Mouse (Mus musculus) kidney, adult 2 months (tissue): ENCODE measurements around the gene Rreb1. TPM values are rescaled to one million over a fixed set of nuclear protein-coding genes. Genes with fewer than 3 reads are reported as not detected.

Experiments used
- DNase-seq: peaks from one replicate; pipeline ENCODE4 v3.0.0; 2021
- H3K27ac ChIP-seq: fragments of 200-500 bp; 2 replicates; pipeline ENCODE4 v1.5.1; 2012; ENCODE audit warnings: low read depth, low read length, control low read depth, inconsistent platforms; ENCODE audit not compliant: insufficient read depth
- H3K27me3 ChIP-seq: fragments of 200-500 bp; replicated peaks from 2 replicates; pipeline ENCODE4 v1.6.1; 2012; ENCODE audit warnings: mild to moderate bottlenecking, moderate library complexity, low read length, inconsistent platforms; ENCODE audit not compliant: control insufficient read depth, insufficient read depth
- H3K36me3 ChIP-seq: fragments of 200-500 bp; 2 replicates; pipeline ENCODE4 v1.6.1; 2012; ENCODE audit warnings: mild to moderate bottlenecking, moderate library complexity, low read length, inconsistent platforms; ENCODE audit not compliant: control insufficient read depth, insufficient read depth
- H3K4me1 ChIP-seq: fragments of 200-500 bp; 2 replicates; pipeline ENCODE4 v1.6.1; 2011; ENCODE audit warnings: low read length; ENCODE audit not compliant: control insufficient read depth, insufficient read depth
- H3K4me3 ChIP-seq: fragments of 200-500 bp; 2 replicates; pipeline ENCODE4 v1.5.1; 2011; ENCODE audit warnings: mild to moderate bottlenecking, low read depth, low read length, control low read depth; ENCODE audit not compliant: insufficient read depth
- CTCF ChIP-seq: fragments of 200-500 bp; conservative IDR thresholded peaks from 2 replicates; pipeline ENCODE4 v1.5.1; 2011; ENCODE audit warnings: low read depth, mild to moderate bottlenecking, control low read depth, low read length, moderate library complexity, mixed read lengths; ENCODE audit not compliant: insufficient read depth, insufficient read length
- POLR2A ChIP-seq: fragments of 200-500 bp; IDR thresholded peaks from one replicate; pipeline ENCODE4 v1.6.1; 2011; ENCODE audit warnings: low read depth, low read length, control low read depth
- WGBS: fragments of 180-500 bp; shearing (Covaris S2); methylation state at CpG from one replicate; pipeline ENCODE4 v1.1.7; 2018; 5-methylcytosine and 5-hydroxymethylcytosine counted together
- polyA plus RNA-seq: library from polyadenylated mRNA; depleted of rRNA; stranded (reverse); fragments of >200 nt; gene quantifications from 2 replicates; pipeline ENCODE4 v1.2.3, GENCODE M21; 2012; rRNA removed

The Rreb1 gene
- polyA plus RNA-seq, 1 experiment: 16.7 TPM

GRCm38 (mm10) chr13:37981063-37981462 lies 202.9 kb downstream of the Rreb1 start:
- Histone ChIP-seq H3K27me3 (no peaks in the 10 kb centered on the region), H3K36me3 (peaks cover 16% of the 10 kb centered on the region), H3K4me1 (no peaks in the 10 kb centered on the region), H3K4me3 (no peak overlapping the region), H3K27ac (no peak overlapping the region)
- no peak for DNase-seq
- 93% methylated on average over 5 of the region's 5 CpGs for WGBS
- TF ChIP-seq POLR2A (no peak), CTCF (no peak)

DNA sequence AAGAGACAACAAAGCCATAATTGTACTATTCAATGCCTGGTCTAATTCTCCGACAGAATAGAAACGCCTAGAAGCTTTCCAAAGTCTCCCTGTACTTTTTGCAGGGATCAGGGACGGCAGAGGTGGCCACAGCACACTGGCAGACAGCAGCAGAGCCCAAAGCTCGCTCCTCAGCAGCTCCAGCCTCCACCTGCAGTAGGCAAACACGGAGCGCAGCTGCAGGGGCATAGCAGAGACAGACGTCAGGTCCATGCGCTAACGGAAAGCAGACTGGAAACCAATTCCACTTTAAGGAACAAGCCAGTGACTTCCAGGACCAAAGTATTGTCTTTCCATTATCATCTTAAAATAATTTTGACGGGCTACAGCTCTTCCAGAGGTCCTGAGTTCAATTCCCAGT lies 208.0 kb downstream of the Rreb1 start:
- TF ChIP-seq POLR2A: no peak
- TF ChIP-seq CTCF: no peak
- Histone ChIP-seq H3K4me3 (no peak overlapping the region), H3K36me3 (peaks cover 16% of the 10 kb centered on the region), H3K27me3 (no peaks in the 10 kb centered on the region), H3K4me1 (no peaks in the 10 kb centered on the region), H3K27ac (no peak overlapping the region)
- WGBS: 89% methylated on average over 10 of the region's 10 CpGs
- DNase-seq: no peak

DNA sequence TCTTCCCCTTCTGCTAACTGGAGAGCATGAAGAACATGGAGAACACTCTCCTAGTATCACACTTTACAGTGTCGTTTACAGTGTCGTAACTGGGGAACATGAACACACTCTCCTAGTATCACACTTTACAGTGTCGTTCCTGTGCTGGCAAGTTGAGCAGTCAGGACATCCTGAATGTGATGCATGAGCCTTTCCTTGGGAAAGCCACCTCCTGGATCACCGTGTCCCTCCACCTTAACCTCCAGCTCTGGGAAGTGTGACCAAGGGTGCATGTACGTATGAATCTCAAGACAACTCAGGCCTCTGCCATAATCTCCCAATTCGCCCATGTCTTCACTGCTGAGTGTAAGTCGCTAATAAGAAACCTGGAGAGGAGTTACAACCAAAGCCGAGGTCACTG lies 211.5 kb downstream of the Rreb1 start:
- Histone ChIP-seq H3K27ac (no peak overlapping the region), H3K4me1 (peaks cover 4% of the 10 kb centered on the region; the same call in 1 of the 2 replicates), H3K36me3 (peaks cover 5% of the 10 kb centered on the region), H3K4me3 (no peak overlapping the region), H3K27me3 (no peaks in the 10 kb centered on the region)
- WGBS: 87% methylated on average over 8 of the region's 8 CpGs
- no peak for TF ChIP-seq CTCF
- no peak for TF ChIP-seq POLR2A
- no peak for DNase-seq

GRCm38 (mm10) chr13:37992638-37993371 lies 214.6 kb downstream of the Rreb1 start:
- Histone ChIP-seq H3K27me3 (no peaks in the 10 kb centered on the region), H3K27ac (no peak overlapping the region), H3K36me3 (no peaks in the 10 kb centered on the region; the same call in 1 of the 2 replicates), H3K4me1 (peaks cover 4% of the 10 kb centered on the region; the same call in 1 of the 2 replicates), H3K4me3 (peak overlapping the region; percentile 31)
- peak; percentile 4 for DNase-seq
- TF ChIP-seq CTCF (no peak), POLR2A (no peak)
- WGBS: 15% methylated on average over 10 of the region's 10 CpGs

DNA sequence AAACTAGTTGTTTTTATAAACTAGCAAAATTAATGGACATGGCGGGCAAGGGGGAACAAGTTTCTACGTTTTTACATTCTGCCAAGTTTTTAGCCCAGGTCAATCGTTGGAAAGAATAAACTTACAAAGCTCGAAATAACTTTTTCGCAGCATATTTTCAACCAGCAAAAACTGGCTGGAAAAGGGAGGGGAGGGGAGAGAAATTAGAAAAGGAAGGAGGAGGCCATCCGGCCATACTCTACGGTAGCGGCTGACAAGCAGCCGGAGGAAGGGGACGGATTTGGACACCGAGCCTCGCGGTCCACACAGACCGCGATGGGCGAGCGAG lies 215.1 kb downstream of the Rreb1 start:
- Histone ChIP-seq H3K4me1 (peaks cover 4% of the 10 kb centered on the region; the same call in 1 of the 2 replicates), H3K27ac (no peak overlapping the region), H3K4me3 (peak overlapping the region; percentile 94), H3K36me3 (no peaks in the 10 kb centered on the region; the same call in 1 of the 2 replicates), H3K27me3 (no peaks in the 10 kb centered on the region)
- WGBS: under 1% methylated on average over 17 of the region's 17 CpGs
- TF ChIP-seq CTCF (no peak), POLR2A (no peak)
- DNase-seq: no peak

DNA sequence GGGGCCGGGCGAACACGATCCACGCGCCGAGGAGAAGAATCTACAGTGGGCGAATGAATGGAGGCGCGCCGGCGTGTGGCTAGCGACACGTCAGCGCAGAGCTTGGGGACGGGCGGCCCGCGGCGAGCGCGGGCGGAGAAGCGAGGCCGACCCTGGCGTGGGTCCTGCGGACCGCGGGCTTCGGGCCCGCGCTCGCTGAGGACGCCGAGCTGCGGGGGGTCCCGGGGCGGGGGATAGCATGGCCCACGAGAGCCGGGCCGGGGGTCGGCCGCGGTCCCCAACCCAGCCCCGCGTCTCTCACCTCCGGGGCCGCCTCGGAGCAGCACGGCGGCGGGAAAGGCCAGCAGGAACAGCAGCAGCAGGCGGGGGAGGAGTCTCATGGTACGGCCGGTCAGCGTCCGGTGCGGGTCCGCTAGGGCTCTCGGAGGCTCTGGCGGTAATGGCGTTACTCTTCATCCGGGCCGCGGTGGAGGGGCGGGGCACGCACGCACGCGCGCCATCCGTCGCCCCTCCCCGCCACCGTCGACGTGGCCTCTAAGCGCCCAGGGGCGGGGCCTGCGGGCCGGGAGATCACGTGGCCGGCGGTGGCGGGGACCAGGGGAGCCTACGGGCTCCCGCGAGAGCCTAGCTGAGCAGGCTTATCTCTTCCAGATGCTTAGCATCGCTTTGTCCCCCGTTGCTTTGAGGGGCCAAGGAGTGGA lies 215.7 kb downstream of the Rreb1 start, which contains the start of gene Ssr1:
Gene Ssr1, minus strand, starts transcription at position 514 of the 701 bp plus-strand sequence.
- TF ChIP-seq POLR2A: peak; percentile 68
- TF ChIP-seq CTCF: no peak
- Histone ChIP-seq H3K36me3 (no peaks in the 10 kb centered on the region; the same call in 1 of the 2 replicates), H3K4me1 (peaks cover 4% of the 10 kb centered on the region; the same call in 1 of the 2 replicates), H3K27me3 (no peaks in the 10 kb centered on the region), H3K4me3 (peak within 1 kb of the TSS; percentile 94), H3K27ac (peak within 1 kb of the TSS; percentile 67)
- DNase-seq: peak; percentile 97
- under 1% methylated on average over 89 of the region's 89 CpGs for WGBS

DNA sequence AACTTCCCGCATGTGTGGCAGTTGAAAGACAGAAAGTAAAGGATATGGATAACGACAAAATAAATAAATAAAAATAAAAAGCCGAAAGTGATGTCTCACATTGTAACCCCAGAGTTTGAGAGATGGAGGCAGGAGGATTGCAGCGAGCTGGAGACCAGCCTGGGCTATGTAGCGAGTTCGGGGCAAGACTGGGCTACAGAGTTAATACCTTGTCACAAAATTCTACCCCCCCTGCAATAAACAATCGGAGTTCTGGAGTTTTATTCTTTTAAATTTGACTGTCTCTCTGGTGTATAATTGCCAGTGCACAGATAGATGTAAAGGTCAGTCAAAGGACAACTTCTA lies 216.2 kb downstream of the Rreb1 start:
- no peak for DNase-seq
- WGBS: 16% methylated on average over 7 of the region's 7 CpGs
- H3K4me3 ChIP-seq: peak overlapping the region; percentile 94
- no peaks in the 10 kb centered on the region for H3K36me3 ChIP-seq
- H3K27me3 ChIP-seq: no peaks in the 10 kb centered on the region
- TF ChIP-seq CTCF: no peak
- H3K27ac ChIP-seq: no peak overlapping the region
- H3K4me1 ChIP-seq: peaks cover 4% of the 10 kb centered on the region; the same call in 1 of the 2 replicates

DNA sequence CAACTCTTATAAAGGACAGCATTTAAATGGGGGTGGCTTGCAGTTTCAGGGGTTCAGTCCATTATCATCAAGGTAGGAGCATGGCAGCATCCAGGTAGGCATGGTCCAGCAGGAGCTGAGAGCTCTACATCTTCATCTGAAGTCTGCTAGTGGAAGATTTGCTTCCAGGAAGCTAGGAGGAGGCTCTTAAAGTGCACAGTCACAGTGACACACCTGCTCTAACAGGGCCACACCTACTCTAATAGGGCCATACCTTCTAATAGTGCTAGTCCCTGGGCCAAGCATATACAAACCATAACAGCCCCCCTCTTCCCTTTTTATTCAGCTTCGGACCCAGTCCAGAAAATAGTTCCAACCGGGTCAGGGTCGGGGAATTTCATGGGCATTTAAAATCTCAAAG lies 221.5 kb downstream of the Rreb1 start:
- TF ChIP-seq POLR2A (no peak), CTCF (no peak)
- Histone ChIP-seq H3K36me3 (no peaks in the 10 kb centered on the region), H3K4me1 (no peaks in the 10 kb centered on the region), H3K27ac (no peak overlapping the region), H3K27me3 (no peaks in the 10 kb centered on the region), H3K4me3 (no peak overlapping the region)
- WGBS: 74% methylated on average over 3 of the region's 3 CpGs
- DNase-seq: no peak

Other genes with a start within 250 kb of the Rreb1 start
- 6.9 and 10.5 TPM in 2 replicates for gene Ssr1, start 215.8 kb downstream of the Rreb1 start, polyA plus RNA-seq